Mouse (Mus musculus): ENCODE results near the gene Jmjd7.

GRCm38 (mm10) chr2:120049632-120050274, 22.5 kb downstream of the Jmjd7 start:
- TF ChIP-seq POLR2A (IDR thresholded peaks at IDR 0.05; ENCODE audit: borderline replicate concordance, extremely low read depth, low read depth, low read length) (no peak), CTCF (IDR thresholded peaks at IDR 0.05; ENCODE audit: insufficient read depth, low read length) (peak; percentile 72)
